Mouse (Mus musculus) embryonic facial prominence, embryonic 15.5 days (tissue): ENCODE results near the gene Sgms2. TPM values are rescaled to one million over a fixed set of nuclear protein-coding genes. Genes with fewer than 3 reads are reported as not detected.

Source experiments
- ATAC-seq: fragments of 200-750 bp; cut with Nextera tagmentation; 2 replicates; pipeline ENCODE4 v1.8.0; 2017; ENCODE audit warnings: low read depth, moderate TSS enrichment; ENCODE audit not compliant: insufficient number of reproducible peaks, low FRiP score, low TSS enrichment
- H3K27ac ChIP-seq: fragments of 300-500 bp; sonication (generic); replicated peaks from 2 replicates; pipeline ENCODE4 v1.5.1; 2015; ENCODE audit warnings: mild to moderate bottlenecking, inconsistent platforms
- H3K27me3 ChIP-seq: fragments of 300-500 bp; sonication (generic); 2 replicates; pipeline ENCODE4 v1.6.1; 2015; ENCODE audit warnings: inconsistent platforms
- H3K36me3 ChIP-seq: fragments of 300-500 bp; sonication (generic); 2 replicates; pipeline ENCODE4 v1.6.1; 2015; ENCODE audit warnings: mild to moderate bottlenecking, inconsistent platforms
- H3K4me1 ChIP-seq: fragments of 300-500 bp; sonication (generic); 2 replicates; pipeline ENCODE4 v1.6.1; 2015; ENCODE audit warnings: inconsistent platforms
- H3K4me2 ChIP-seq: fragments of 300-500 bp; sonication (generic); replicated peaks from 2 replicates; pipeline ENCODE4 v1.6.1; 2015; ENCODE audit warnings: mild to moderate bottlenecking, inconsistent platforms
- H3K4me3 ChIP-seq: fragments of 300-500 bp; sonication (generic); replicated peaks from 2 replicates; pipeline ENCODE4 v1.5.1; 2015; ENCODE audit warnings: mild to moderate bottlenecking, inconsistent platforms
- H3K9ac ChIP-seq: fragments of 300-500 bp; sonication (generic); 2 replicates; pipeline ENCODE4 v1.6.1; 2015; ENCODE audit warnings: inconsistent platforms
- H3K9me3 ChIP-seq: fragments of 300-500 bp; sonication (generic); replicated peaks from 2 replicates; pipeline ENCODE4 v1.6.1; 2016; ENCODE audit warnings: inconsistent platforms
- WGBS: fragments of 180-500 bp; shearing (Covaris S2); methylation state at CpG from one replicate; pipeline ENCODE4 v1.1.7; 2015; 5-methylcytosine and 5-hydroxymethylcytosine counted together
- polyA plus RNA-seq: library from polyadenylated mRNA; unstranded; fragments of >200 nt; fragmentation: Nextera tagmentation; extraction: Ambion mirVana; gene quantifications from 2 replicates; pipeline ENCODE4 v1.2.1, GENCODE M21; 2015

Gene Sgms2
- polyA plus RNA-seq, 1 experiment from 2014 or later: 24.3 TPM

- no peaks in the 10 kb centered on the region for H3K36me3 ChIP-seq
- no peaks in the 10 kb centered on the region for H3K9me3 ChIP-seq
- WGBS: 84% methylated on average over 14 of the region's 14 CpGs
- H3K4me1 ChIP-seq: no peaks in the 10 kb centered on the region
- no peaks in the 10 kb centered on the region for H3K27me3 ChIP-seq
- H3K4me2 ChIP-seq: no peak overlapping the region
- H3K27ac ChIP-seq: no peak overlapping the region
- H3K9ac ChIP-seq: no peak overlapping the region
- H3K4me3 ChIP-seq: no peak overlapping the region
- no peak for ATAC-seq
Measured at GRCm38 (mm10) chr3:131504595-131505223, 13.5 kb upstream of the Sgms2 start.

GRCm38 (mm10) chr3:131501677-131502370 lies 10.6 kb upstream of the Sgms2 start:
- H3K9ac ChIP-seq: no peak overlapping the region
- no peaks in the 10 kb centered on the region for H3K36me3 ChIP-seq
- H3K4me3 ChIP-seq: no peak overlapping the region
- no peak overlapping the region for H3K4me2 ChIP-seq
- no peaks in the 10 kb centered on the region for H3K27me3 ChIP-seq
- H3K4me1 ChIP-seq: no peaks in the 10 kb centered on the region
- H3K9me3 ChIP-seq: no peaks in the 10 kb centered on the region
- no peak for ATAC-seq
- no peak overlapping the region for H3K27ac ChIP-seq
- WGBS: 56% methylated on average over 10 of the region's 10 CpGs

GRCm38 (mm10) chr3:131499651-131500050 lies 8.4 kb upstream of the Sgms2 start:
- no peaks in the 10 kb centered on the region for H3K36me3 ChIP-seq
- no peaks in the 10 kb centered on the region for H3K27me3 ChIP-seq
- H3K9me3 ChIP-seq: no peaks in the 10 kb centered on the region
- H3K4me3 ChIP-seq: no peak overlapping the region
- no peak overlapping the region for H3K4me2 ChIP-seq
- 83% methylated on average over 6 of the region's 6 CpGs for WGBS
- no peak overlapping the region for H3K9ac ChIP-seq
- ATAC-seq: 0 out of 2 replicates have a peak, but pooled peaks have one; percentile 24
- H3K27ac ChIP-seq: no peak overlapping the region
- H3K4me1 ChIP-seq: no peaks in the 10 kb centered on the region

GRCm38 (mm10) chr3:131496506-131497122 lies 5.4 kb upstream of the Sgms2 start:
- Histone ChIP-seq H3K9ac (no peak overlapping the region), H3K4me2 (no peak overlapping the region), H3K27me3 (peaks cover 8% of the 10 kb centered on the region), H3K9me3 (no peaks in the 10 kb centered on the region), H3K4me1 (no peaks in the 10 kb centered on the region), H3K4me3 (no peak overlapping the region), H3K36me3 (no peaks in the 10 kb centered on the region), H3K27ac (no peak overlapping the region)
- no peak for ATAC-seq
- 65% methylated on average over 10 of the region's 10 CpGs for WGBS

GRCm38 (mm10) chr3:131495076-131495475 lies 3.9 kb upstream of the Sgms2 start:
- H3K36me3 ChIP-seq: no peaks in the 10 kb centered on the region
- H3K9me3 ChIP-seq: no peaks in the 10 kb centered on the region
- H3K4me3 ChIP-seq: no peak overlapping the region
- H3K4me1 ChIP-seq: peaks cover 6% of the 10 kb centered on the region
- no peak for ATAC-seq
- no peak overlapping the region for H3K9ac ChIP-seq
- H3K4me2 ChIP-seq: no peak overlapping the region
- peaks cover 17% of the 10 kb centered on the region for H3K27me3 ChIP-seq
- WGBS: 89% methylated on average over 1 of the region's 1 CpGs
- no peak overlapping the region for H3K27ac ChIP-seq

GRCm38 (mm10) chr3:131493194-131493593 lies 2.0 kb upstream of the Sgms2 start:
- no peaks in the 10 kb centered on the region for H3K36me3 ChIP-seq
- H3K27me3 ChIP-seq: peaks cover 22% of the 10 kb centered on the region
- H3K9me3 ChIP-seq: no peaks in the 10 kb centered on the region
- H3K4me1 ChIP-seq: peaks cover 10% of the 10 kb centered on the region
- H3K27ac ChIP-seq: no peak overlapping the region
- ATAC-seq: no peak
- no peak overlapping the region for H3K4me2 ChIP-seq
- no peak overlapping the region for H3K9ac ChIP-seq
- 54% methylated on average over 6 of the region's 6 CpGs for WGBS
- H3K4me3 ChIP-seq: no peak overlapping the region

- H3K27me3 ChIP-seq: peaks cover 22% of the 10 kb centered on the region
- no peak for ATAC-seq
Measured at GRCm38 (mm10) chr3:131491980-131492379, 769 bp upstream of the Sgms2 start.

GRCm38 (mm10) chr3:131490143-131490908 lies 885 bp downstream of the Sgms2 start:
- Histone ChIP-seq H3K36me3 (no peaks in the 10 kb centered on the region), H3K4me2 (peak overlapping the region; percentile 86), H3K27ac (peak overlapping the region; percentile 79), H3K4me3 (peak overlapping the region; percentile 70), H3K9me3 (no peaks in the 10 kb centered on the region), H3K4me1 (peaks cover 10% of the 10 kb centered on the region), H3K27me3 (peaks cover 22% of the 10 kb centered on the region), H3K9ac (peak overlapping the region; percentile 60)
- peak; percentile 93 for ATAC-seq
- under 1% methylated on average over 75 of the region's 78 CpGs for WGBS

More at GRCm38 (mm10) chr3:131491980-131492379, 769 bp upstream of the Sgms2 start:
- Histone ChIP-seq H3K27ac (no peak overlapping the region), H3K36me3 (no peaks in the 10 kb centered on the region), H3K4me2 (no peak overlapping the region), H3K4me3 (no peak overlapping the region), H3K9me3 (no peaks in the 10 kb centered on the region), H3K9ac (no peak overlapping the region), H3K4me1 (peaks cover 10% of the 10 kb centered on the region)
- WGBS: 89% methylated on average over 7 of the region's 7 CpGs

GRCm38 (mm10) chr3:131489657-131490142 lies 1.5 kb downstream of the Sgms2 start:
- Histone ChIP-seq H3K4me1 (peaks cover 10% of the 10 kb centered on the region), H3K9me3 (no peaks in the 10 kb centered on the region), H3K36me3 (no peaks in the 10 kb centered on the region), H3K9ac (peak overlapping the region; percentile 60), H3K27me3 (peaks cover 22% of the 10 kb centered on the region), H3K4me3 (peak overlapping the region; percentile 70), H3K4me2 (peak overlapping the region; percentile 86), H3K27ac (peak overlapping the region; percentile 79)
- under 1% methylated on average over 31 of the region's 36 CpGs for WGBS
- ATAC-seq: peak; percentile 81

- H3K27me3 ChIP-seq: peaks cover 21% of the 10 kb centered on the region
- no peak overlapping the region for H3K27ac ChIP-seq
- H3K36me3 ChIP-seq: no peaks in the 10 kb centered on the region
- peaks cover 10% of the 10 kb centered on the region for H3K4me1 ChIP-seq
- H3K4me3 ChIP-seq: peak overlapping the region; percentile 70; the same call in 1 of the 2 replicates
- peak overlapping the region; percentile 86 for H3K4me2 ChIP-seq
- no peak for ATAC-seq
- H3K9ac ChIP-seq: no peak overlapping the region
- H3K9me3 ChIP-seq: no peaks in the 10 kb centered on the region
- WGBS: 31% methylated on average over 5 of the region's 5 CpGs
Measured at GRCm38 (mm10) chr3:131488969-131489368, 2.2 kb downstream of the Sgms2 start.

- H3K36me3 ChIP-seq: no peaks in the 10 kb centered on the region
- H3K27me3 ChIP-seq: peaks cover 19% of the 10 kb centered on the region
- H3K4me1 ChIP-seq: peaks cover 10% of the 10 kb centered on the region
- H3K4me3 ChIP-seq: no peak overlapping the region
- ATAC-seq: no peak
- no peak overlapping the region for H3K9ac ChIP-seq
- H3K9me3 ChIP-seq: no peaks in the 10 kb centered on the region
- WGBS: 71% methylated on average over 9 of the region's 9 CpGs
- no peak overlapping the region for H3K27ac ChIP-seq
- H3K4me2 ChIP-seq: no peak overlapping the region
Measured at GRCm38 (mm10) chr3:131488403-131488802, 2.8 kb downstream of the Sgms2 start.
